Mouse (Mus musculus): ENCODE measurements around the gene Itgb5. TPM values are rescaled to one million over a fixed set of nuclear protein-coding genes. Genes with fewer than 3 reads are reported as not detected.

Gene Itgb5
- polyA plus RNA-seq, 1 experiment from 2014 or later = 31.0 TPM

DNA sequence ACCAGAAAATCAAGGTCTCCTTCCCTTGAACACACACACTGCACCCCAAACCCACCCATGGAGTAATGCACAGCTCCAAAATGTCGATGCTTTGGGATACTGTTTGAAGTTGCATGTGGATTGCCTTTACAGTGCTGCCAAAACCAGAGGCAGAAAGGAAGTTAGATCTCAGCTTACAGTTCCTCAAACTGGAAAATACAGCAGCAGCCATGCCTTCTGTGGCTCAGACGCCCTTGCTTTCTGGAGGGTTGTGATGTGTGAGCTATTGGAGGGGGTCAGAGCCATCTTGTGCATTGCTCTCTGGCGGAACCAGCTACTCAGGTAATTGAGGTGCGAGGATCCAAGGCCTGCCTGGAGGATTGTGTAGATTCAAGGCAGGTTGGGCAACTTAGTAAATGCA, 107.4 kb downstream of the Itgb5 start:
- 91% methylated on average over 4 of the region's 4 CpGs for WGBS
- no peaks in the 10 kb centered on the region for H3K27me3 ChIP-seq

DNA sequence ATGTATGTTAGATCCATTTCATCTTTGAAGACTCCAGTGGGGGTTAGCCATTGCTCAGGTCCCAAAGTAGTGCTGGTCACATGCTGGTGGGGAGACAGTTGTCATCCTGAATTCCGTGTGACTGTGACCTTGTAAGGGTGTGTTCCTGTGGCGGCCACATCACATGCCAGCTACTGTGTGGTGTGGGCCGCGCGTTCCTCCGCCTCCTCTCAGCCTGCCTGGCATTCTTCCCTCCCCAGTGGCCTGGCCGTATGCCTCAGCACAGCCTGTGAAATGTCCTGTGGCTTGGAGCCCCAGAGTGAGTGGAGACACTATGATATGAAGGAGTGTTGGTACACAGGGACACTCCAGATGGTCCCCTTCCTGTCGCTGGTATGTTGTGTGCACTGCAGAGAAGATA, 108.1 kb downstream of the Itgb5 start:
- Histone ChIP-seq H3K36me3 (no peaks in the 10 kb centered on the region), H3K9me3 (no peaks in the 10 kb centered on the region), H3K27ac (replicated peaks) (no peak overlapping the region), H3K27me3 (no peaks in the 10 kb centered on the region), H3K4me1 (peaks cover 23% of the 10 kb centered on the region), H3K4me2 (replicated peaks) (no peak overlapping the region), H3K4me3 (no peak overlapping the region), H3K9ac (replicated peaks) (no peak overlapping the region)
- 85% methylated on average over 8 of the region's 8 CpGs for WGBS
- no peak for ATAC-seq (ENCODE audit: low FRiP score, low read depth)

More for the DNA sequence above, 107.4 kb downstream of the Itgb5 start:
- ATAC-seq (ENCODE audit: low FRiP score, low read depth) = no peak
- Histone ChIP-seq H3K4me3 (no peak overlapping the region), H3K36me3 (no peaks in the 10 kb centered on the region), H3K4me2 (replicated peaks) (no peak overlapping the region), H3K9ac (replicated peaks) (no peak overlapping the region), H3K9me3 (no peaks in the 10 kb centered on the region), H3K27ac (replicated peaks) (no peak overlapping the region), H3K4me1 (peaks cover 19% of the 10 kb centered on the region)

DNA sequence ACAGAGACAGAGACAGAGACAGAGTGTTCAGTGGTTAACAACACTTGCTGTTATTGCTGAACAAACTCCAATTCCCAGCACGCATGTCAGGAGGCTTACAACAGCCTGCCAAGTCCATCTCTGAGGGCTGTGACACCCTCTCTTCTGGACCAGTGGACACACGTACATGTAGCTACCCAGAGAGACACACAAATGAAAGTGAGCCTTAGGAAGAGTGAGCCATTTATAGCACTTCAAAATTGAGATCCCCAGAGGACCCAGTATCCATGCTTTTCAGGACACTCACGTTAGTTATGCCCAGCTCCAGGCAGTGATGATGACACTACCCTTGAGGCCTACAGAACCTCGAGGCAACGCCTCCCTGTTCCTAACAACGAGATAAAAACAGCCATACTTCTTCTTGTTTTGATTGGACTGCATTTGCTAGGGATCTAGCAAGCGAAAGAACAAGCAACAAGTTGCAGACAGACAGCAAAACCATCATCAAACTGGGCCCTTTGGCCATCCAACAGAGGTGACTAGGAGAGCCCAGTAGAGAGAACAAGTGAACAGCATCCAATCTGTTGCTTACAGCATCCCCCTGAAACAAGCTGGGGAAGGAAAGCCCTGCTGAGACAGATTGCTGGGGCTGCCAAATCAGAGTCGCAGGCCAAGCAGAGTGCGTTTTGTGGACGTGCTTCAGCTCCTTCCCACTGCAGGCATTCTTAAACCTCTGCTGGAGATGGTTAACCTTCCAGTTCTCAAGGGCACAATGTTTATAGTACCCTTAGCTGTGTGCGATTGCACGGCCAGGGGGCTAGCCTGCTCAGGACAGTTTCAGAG, 109.1 kb downstream of the Itgb5 start:
- 74% methylated on average over 12 of the region's 12 CpGs for WGBS
- H3K9me3 ChIP-seq = no peaks in the 10 kb centered on the region
- no peak for ATAC-seq (ENCODE audit: low FRiP score, low read depth)
- H3K9ac ChIP-seq (replicated peaks) = no peak overlapping the region
- H3K4me3 ChIP-seq = no peak overlapping the region
- peaks cover 23% of the 10 kb centered on the region for H3K4me1 ChIP-seq
- no peak overlapping the region for H3K4me2 ChIP-seq (replicated peaks)
- no peaks in the 10 kb centered on the region for H3K27me3 ChIP-seq
- H3K36me3 ChIP-seq = no peaks in the 10 kb centered on the region
- H3K27ac ChIP-seq (replicated peaks) = no peak overlapping the region

DNA sequence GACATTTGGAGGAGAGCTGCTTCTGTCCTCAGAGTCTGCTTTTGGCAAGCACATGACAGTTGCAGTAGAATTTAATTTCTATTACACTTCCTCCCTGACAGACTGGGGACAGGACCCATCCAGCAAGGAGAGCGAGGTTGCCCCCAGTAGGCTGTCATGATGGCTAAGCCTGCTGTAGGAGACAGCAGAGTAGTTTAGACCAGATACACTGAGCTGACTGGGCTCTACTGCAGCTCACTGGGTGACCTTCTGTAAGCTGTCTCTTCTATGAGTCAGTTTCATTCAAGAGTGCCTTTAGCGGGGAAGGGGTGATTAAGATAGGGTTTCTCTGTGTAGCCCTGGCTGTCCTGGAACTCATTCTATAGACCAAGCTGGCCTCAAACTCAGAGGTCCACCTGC, 109.7 kb downstream of the Itgb5 start:
- no peaks in the 10 kb centered on the region for H3K9me3 ChIP-seq
- no peak overlapping the region for H3K9ac ChIP-seq (replicated peaks)
- H3K4me3 ChIP-seq = no peak overlapping the region
- WGBS = 81% methylated on average over 2 of the region's 2 CpGs
- no peaks in the 10 kb centered on the region for H3K36me3 ChIP-seq
- H3K4me2 ChIP-seq (replicated peaks) = no peak overlapping the region
- H3K27me3 ChIP-seq = no peaks in the 10 kb centered on the region
- H3K4me1 ChIP-seq = peaks cover 21% of the 10 kb centered on the region
- H3K27ac ChIP-seq (replicated peaks) = no peak overlapping the region
- ATAC-seq (ENCODE audit: low FRiP score, low read depth) = no peak

DNA sequence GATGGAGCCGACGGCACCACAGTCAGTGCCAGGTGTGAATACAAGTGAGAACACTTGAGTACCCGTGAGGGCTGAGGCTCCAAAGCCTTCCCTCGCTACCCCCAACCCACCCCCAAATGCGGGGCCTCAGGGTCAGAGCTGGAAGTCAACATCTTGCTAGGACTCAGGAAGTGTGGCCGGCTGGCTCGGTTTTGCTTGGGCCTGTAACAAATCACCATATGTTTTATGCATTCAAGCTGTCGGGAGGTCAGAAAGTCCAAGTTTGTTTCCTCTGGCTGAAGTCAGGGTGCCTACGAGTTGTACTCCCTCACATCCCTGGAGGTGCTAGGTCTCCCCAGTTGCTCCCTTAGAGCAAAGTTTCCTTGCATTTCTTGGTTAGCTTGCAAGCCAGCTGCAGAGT, 110.2 kb downstream of the Itgb5 start:
- Histone ChIP-seq H3K27me3 (no peaks in the 10 kb centered on the region), H3K4me1 (peaks cover 16% of the 10 kb centered on the region), H3K4me2 (replicated peaks) (no peak overlapping the region), H3K9ac (replicated peaks) (no peak overlapping the region), H3K27ac (replicated peaks) (no peak overlapping the region), H3K4me3 (no peak overlapping the region), H3K9me3 (no peaks in the 10 kb centered on the region), H3K36me3 (no peaks in the 10 kb centered on the region)
- WGBS = 80% methylated on average over 9 of the region's 9 CpGs
- no peak for ATAC-seq (ENCODE audit: low FRiP score, low read depth)

DNA sequence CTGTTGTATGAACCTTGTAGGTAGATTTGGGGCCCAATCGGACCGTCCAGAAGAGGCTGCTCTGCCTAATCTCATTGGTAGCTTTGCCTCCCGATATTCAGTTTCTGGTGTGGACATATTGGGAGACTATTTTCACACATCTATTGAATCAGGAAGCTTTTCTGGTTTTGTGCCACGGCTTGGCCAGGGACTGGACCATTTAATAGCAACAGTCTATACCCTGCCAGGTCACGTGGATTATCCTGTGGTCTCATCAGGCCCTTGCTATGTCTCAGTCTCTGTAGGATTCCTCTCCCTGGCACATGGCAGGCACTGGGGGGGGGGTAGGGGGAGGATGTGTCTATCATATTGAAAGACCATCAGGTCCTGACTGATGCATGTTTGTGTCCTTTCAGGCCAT, 110.6 kb downstream of the Itgb5 start:
- H3K9me3 ChIP-seq = no peaks in the 10 kb centered on the region
- no peak overlapping the region for H3K4me2 ChIP-seq (replicated peaks)
- H3K4me1 ChIP-seq = peaks cover 14% of the 10 kb centered on the region
- H3K27me3 ChIP-seq = no peaks in the 10 kb centered on the region
- H3K4me3 ChIP-seq = no peak overlapping the region
- 87% methylated on average over 5 of the region's 5 CpGs for WGBS
- ATAC-seq (ENCODE audit: low FRiP score, low read depth) = no peak
- H3K9ac ChIP-seq (replicated peaks) = no peak overlapping the region
- H3K27ac ChIP-seq (replicated peaks) = no peak overlapping the region
- no peaks in the 10 kb centered on the region for H3K36me3 ChIP-seq

DNA sequence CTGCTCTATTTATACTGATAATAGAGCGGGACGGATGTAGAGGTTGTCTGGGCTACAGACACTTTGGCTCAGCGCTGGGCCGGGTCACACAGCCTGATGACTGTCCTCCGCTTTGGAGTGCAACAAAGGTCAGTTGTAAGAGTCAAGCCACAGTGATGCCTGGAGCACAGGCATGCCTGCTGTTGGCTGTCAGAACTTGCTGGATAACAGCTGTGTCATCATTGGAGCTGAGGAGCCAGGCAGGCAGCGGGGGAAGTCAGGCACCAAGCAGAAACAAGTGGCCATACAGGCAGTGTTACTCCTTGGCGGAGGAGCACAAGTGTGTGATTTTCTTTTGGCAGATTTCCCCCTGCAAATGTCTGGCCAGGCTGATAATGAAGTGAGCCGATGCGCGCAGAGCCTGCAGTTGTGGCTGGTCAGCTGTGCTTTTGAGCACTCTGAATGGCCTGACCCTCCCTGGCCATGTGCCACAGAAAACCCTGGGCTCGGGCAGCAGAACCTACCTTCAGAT, 111.9 kb downstream of the Itgb5 start:
- Histone ChIP-seq H3K27ac (replicated peaks) (peak overlapping the region; percentile 22; the same call in 1 of the 2 replicates), H3K4me1 (peaks cover 14% of the 10 kb centered on the region)
- no peak for ATAC-seq (ENCODE audit: low FRiP score, low read depth)

DNA sequence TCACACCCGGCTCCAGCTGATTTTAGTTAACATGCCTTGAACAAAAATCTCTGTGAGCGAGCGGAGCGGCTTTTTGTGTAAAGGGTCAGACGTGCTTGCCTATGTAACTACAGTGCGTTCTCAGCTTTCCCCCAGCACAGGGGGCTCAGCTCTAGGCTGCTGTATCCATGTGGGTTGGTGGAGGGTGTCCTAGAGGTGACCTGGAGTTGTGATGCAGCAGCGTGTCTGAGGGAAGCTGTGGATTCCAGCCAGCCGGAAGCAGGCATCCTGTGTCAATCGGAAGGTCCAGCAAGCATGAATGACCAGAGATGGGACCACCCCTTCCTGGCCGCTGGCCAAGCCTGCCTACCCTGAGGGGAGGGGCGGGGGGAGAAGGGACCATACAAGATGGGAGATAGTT, 112.9 kb downstream of the Itgb5 start:
- peaks cover 14% of the 10 kb centered on the region for H3K4me1 ChIP-seq
- WGBS = 63% methylated on average over 11 of the region's 11 CpGs
- no peaks in the 10 kb centered on the region for H3K27me3 ChIP-seq
- no peak overlapping the region for H3K9ac ChIP-seq (replicated peaks)
- H3K4me3 ChIP-seq = no peak overlapping the region
- H3K36me3 ChIP-seq = no peaks in the 10 kb centered on the region
- H3K4me2 ChIP-seq (replicated peaks) = no peak overlapping the region
- no peak overlapping the region for H3K27ac ChIP-seq (replicated peaks)
- ATAC-seq (ENCODE audit: low FRiP score, low read depth) = no peak
- no peaks in the 10 kb centered on the region for H3K9me3 ChIP-seq

More for the DNA sequence above, 111.9 kb downstream of the Itgb5 start:
- WGBS = 64% methylated on average over 11 of the region's 11 CpGs
- Histone ChIP-seq H3K27me3 (no peaks in the 10 kb centered on the region), H3K9me3 (no peaks in the 10 kb centered on the region), H3K9ac (replicated peaks) (no peak overlapping the region), H3K4me2 (replicated peaks) (no peak overlapping the region), H3K4me3 (no peak overlapping the region), H3K36me3 (no peaks in the 10 kb centered on the region)

DNA sequence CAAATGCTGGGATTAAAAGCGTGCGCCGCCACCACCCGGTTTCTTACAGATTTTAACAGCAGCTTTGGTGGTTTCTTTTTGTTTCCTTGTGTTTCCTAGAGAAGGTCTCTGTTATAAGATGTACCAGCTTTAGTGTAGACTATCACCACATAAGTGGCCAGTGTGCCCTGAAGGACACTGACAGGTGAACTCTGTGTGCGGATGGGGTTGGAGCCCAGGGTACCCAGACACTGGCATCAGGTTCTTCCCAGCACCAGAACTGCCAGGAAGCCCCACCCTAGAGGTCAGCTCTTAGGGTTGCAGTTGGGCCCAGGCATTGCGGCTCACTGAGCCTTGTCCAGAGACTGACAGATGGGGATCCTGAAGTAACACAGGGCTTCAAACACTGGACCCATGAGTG, 113.9 kb downstream of the Itgb5 start:
- Histone ChIP-seq H3K4me3 (no peak overlapping the region), H3K36me3 (no peaks in the 10 kb centered on the region), H3K9ac (replicated peaks) (no peak overlapping the region), H3K27me3 (no peaks in the 10 kb centered on the region), H3K9me3 (no peaks in the 10 kb centered on the region), H3K27ac (replicated peaks) (no peak overlapping the region), H3K4me1 (peaks cover 14% of the 10 kb centered on the region), H3K4me2 (replicated peaks) (no peak overlapping the region)
- 91% methylated on average over 6 of the region's 6 CpGs for whole genome bisulfite sequencing
- no peak for ATAC-seq (ENCODE audit: low FRiP score, low read depth)

DNA sequence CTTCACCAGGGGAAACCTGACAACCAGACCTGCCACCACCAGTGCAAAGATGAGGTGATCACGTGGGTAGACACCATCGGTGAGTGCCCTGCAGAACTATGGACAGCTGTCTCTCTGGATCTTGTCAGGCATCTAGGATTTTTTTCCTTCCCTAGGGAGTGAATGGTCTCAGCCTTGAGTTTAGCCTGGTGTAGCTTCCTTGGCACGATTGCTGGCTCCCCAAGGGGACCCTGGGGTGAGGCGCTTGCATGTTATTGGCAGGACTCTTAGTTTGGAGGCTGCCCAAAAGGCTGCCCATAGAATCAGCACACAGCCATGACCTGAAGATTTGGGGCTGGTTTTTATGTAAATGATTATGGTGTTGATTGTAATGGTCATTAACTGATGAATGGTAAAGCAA, 114.7 kb downstream of the Itgb5 start:
- Histone ChIP-seq H3K4me1 (peaks cover 14% of the 10 kb centered on the region), H3K27ac (replicated peaks) (no peak overlapping the region), H3K27me3 (no peaks in the 10 kb centered on the region), H3K9me3 (no peaks in the 10 kb centered on the region), H3K4me3 (no peak overlapping the region), H3K36me3 (no peaks in the 10 kb centered on the region), H3K9ac (replicated peaks) (no peak overlapping the region), H3K4me2 (replicated peaks) (no peak overlapping the region)
- ATAC-seq (ENCODE audit: low FRiP score, low read depth) = no peak
- 91% methylated on average over 4 of the region's 4 CpGs for WGBS

DNA sequence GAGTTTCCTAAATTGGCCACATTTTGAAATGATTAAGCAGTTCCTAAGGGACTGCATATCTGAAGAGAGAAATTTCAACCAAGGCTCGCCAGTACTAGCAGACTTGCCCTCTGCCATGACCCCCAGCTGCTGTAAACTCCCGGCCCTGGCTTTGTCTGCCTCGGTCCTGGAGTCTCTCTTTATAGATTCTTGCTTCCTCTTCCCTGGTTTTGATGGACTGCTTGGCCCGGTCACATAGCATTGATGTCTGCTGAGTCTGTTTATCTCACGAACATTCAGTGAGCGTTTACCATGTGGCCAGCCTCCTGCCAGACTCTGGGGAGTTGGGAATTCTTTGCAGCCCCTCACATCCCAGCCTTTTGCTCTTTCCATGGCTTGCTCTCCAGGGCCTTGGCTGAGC, 115.3 kb downstream of the Itgb5 start:
- WGBS = 64% methylated on average over 6 of the region's 6 CpGs

DNA sequence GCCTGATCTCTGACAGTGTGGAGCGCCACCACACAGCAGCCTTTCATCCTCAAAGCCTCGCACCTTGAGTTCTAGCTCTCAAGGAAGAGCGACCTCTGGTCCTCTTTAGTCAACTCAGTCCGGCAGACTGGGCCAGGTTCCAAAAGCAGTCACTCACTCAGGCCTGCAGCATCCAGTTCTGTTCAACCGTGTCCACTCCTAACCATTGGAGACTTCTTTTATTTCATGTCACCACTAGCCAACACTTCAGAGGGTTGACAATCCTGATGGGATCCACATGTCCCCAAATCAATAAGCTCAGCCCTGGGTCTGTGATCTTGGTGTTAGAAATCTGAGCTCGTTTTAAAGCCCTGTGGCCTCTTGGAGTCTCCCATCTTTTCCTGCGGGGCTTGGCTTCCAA, 116.6 kb downstream of the Itgb5 start:
- 85% methylated on average over 7 of the region's 7 CpGs for WGBS
- no peak for ATAC-seq (ENCODE audit: low FRiP score, low read depth)
- H3K4me1 ChIP-seq = peaks cover 12% of the 10 kb centered on the region

More for the DNA sequence above, 115.3 kb downstream of the Itgb5 start:
- H3K4me3 ChIP-seq = no peak overlapping the region
- no peaks in the 10 kb centered on the region for H3K27me3 ChIP-seq
- H3K4me1 ChIP-seq = peaks cover 14% of the 10 kb centered on the region
- no peak overlapping the region for H3K27ac ChIP-seq (replicated peaks)
- H3K9ac ChIP-seq (replicated peaks) = no peak overlapping the region
- no peaks in the 10 kb centered on the region for H3K36me3 ChIP-seq
- no peak overlapping the region for H3K4me2 ChIP-seq (replicated peaks)
- ATAC-seq (ENCODE audit: low FRiP score, low read depth) = no peak
- H3K9me3 ChIP-seq = no peaks in the 10 kb centered on the region

More for the DNA sequence above, 116.6 kb downstream of the Itgb5 start:
- Histone ChIP-seq H3K9me3 (no peaks in the 10 kb centered on the region), H3K27me3 (no peaks in the 10 kb centered on the region), H3K36me3 (no peaks in the 10 kb centered on the region), H3K4me3 (no peak overlapping the region), H3K9ac (replicated peaks) (no peak overlapping the region), H3K27ac (replicated peaks) (no peak overlapping the region), H3K4me2 (replicated peaks) (no peak overlapping the region)
